Mouse (Mus musculus): ENCODE results near the gene Ltc4s.

Ltc4s gene

GRCm38 (mm10) chr11:50238324-50238723 lies at the start of gene Ltc4s:
Gene Ltc4s, minus strand, starts transcription at chr11:50238616.
- DNase-seq, result peak; percentile 56 to 57

GRCm38 (mm10) chr11:50286428-50286827 lies 48.0 kb upstream of the Ltc4s start:
- no peak for DNase-seq

GRCm38 (mm10) chr11:50285696-50286095 lies 47.3 kb upstream of the Ltc4s start:
- peak; percentile 33 to 54 for DNase-seq

GRCm38 (mm10) chr11:50285263-50285662 lies 46.8 kb upstream of the Ltc4s start:
- no peak for DNase-seq

GRCm38 (mm10) chr11:50280053-50280452 lies 41.6 kb upstream of the Ltc4s start:
- no peak for DNase-seq

- no peak for DNase-seq
Observed at GRCm38 (mm10) chr11:50279005-50279404, 40.6 kb upstream of the Ltc4s start.

- DNase-seq, result no peak
Observed at GRCm38 (mm10) chr11:50277706-50278105, 39.3 kb upstream of the Ltc4s start.

- DNase-seq, result no peak
Observed at GRCm38 (mm10) chr11:50277025-50277424, 38.6 kb upstream of the Ltc4s start.

- DNase-seq, result no peak
Observed at GRCm38 (mm10) chr11:50275568-50276151, 37.2 kb upstream of the Ltc4s start.

GRCm38 (mm10) chr11:50275077-50275476 lies 36.7 kb upstream of the Ltc4s start:
- no peak for DNase-seq

GRCm38 (mm10) chr11:50272819-50273218 lies 34.4 kb upstream of the Ltc4s start:
- DNase-seq, result no peak

- DNase-seq, result no peak
Observed at GRCm38 (mm10) chr11:50269885-50270284, 31.5 kb upstream of the Ltc4s start.

- DNase-seq, result peak in 1 of 2 experiments; percentile 64
Observed at GRCm38 (mm10) chr11:50269163-50269562, 30.7 kb upstream of the Ltc4s start.

GRCm38 (mm10) chr11:50266997-50267396 lies 28.6 kb upstream of the Ltc4s start:
- DNase-seq, result no peak

GRCm38 (mm10) chr11:50265931-50266330 lies 27.5 kb upstream of the Ltc4s start:
- DNase-seq, result peak; percentile 85 to 94

- no peak for DNase-seq
Observed at GRCm38 (mm10) chr11:50263198-50263597, 24.8 kb upstream of the Ltc4s start.

- peak; percentile 77 to 82 for DNase-seq
Observed at GRCm38 (mm10) chr11:50262020-50262419, 23.6 kb upstream of the Ltc4s start.

- DNase-seq, result no peak
Observed at GRCm38 (mm10) chr11:50258310-50258709, 19.9 kb upstream of the Ltc4s start.

GRCm38 (mm10) chr11:50256615-50257014 lies 18.2 kb upstream of the Ltc4s start:
- no peak for DNase-seq

- no peak for DNase-seq
Observed at GRCm38 (mm10) chr11:50254010-50254580, 15.7 kb upstream of the Ltc4s start.

GRCm38 (mm10) chr11:50253393-50253792 lies 15.0 kb upstream of the Ltc4s start:
- DNase-seq, result no peak

GRCm38 (mm10) chr11:50252684-50253265 lies 14.4 kb upstream of the Ltc4s start:
- no peak for DNase-seq

- DNase-seq, result peak; percentile 53 to 66
Observed at GRCm38 (mm10) chr11:50252166-50252565, 13.8 kb upstream of the Ltc4s start.

GRCm38 (mm10) chr11:50248473-50249171 lies 10.2 kb upstream of the Ltc4s start:
- DNase-seq, result no peak

Measured in kidney, postnatal 36 days (tissue).